Mouse (Mus musculus): ENCODE results near the gene Golga4. TPM values are rescaled to one million over a fixed set of nuclear protein-coding genes. Genes with fewer than 3 reads are reported as not detected.

Golga4 gene
- polyA plus RNA-seq, 1 experiment from 2014 or later = 52.5 TPM

- H3K4me1 ChIP-seq (replicated peaks; ENCODE audit: control insufficient read depth, insufficient read depth, low read length) = no peaks in the 10 kb centered on the region; the same call in 1 of the 2 replicates
- no peak overlapping the region for H3K27ac ChIP-seq (ENCODE audit: low read depth, low read length)
- peak overlapping the region; percentile 74 for H3K4me2 ChIP-seq (replicated peaks; ENCODE audit: low read depth)
- 11% methylated on average over 23 of the region's 23 CpGs for WGBS
- H3K36me3 ChIP-seq (ENCODE audit: control insufficient read depth, insufficient read depth) = no peaks in the 10 kb centered on the region
- peaks cover 93% of the 10 kb centered on the region for H3K27me3 ChIP-seq (replicated peaks; ENCODE audit: control insufficient read depth, insufficient read depth, low read length)
- no peak for ATAC-seq
- H3K9ac ChIP-seq (ENCODE audit: low read depth, low read length) = no peak overlapping the region
- TF ChIP-seq CTCF (IDR thresholded peaks at IDR 0.05; ENCODE audit: low read depth) = no peak
- peak overlapping the region; percentile 52 for H3K4me3 ChIP-seq (ENCODE audit: low read depth, low read length)
- no peaks in the 10 kb centered on the region for H3K9me3 ChIP-seq (ENCODE audit: control insufficient read depth)
These were observed 26.4 kb upstream of the Golga4 start for GRCm38 (mm10) chr9:118479508-118480291.

GRCm38 (mm10) chr9:118480292-118480690 is 25.8 kb upstream of the Golga4 start:
- Histone ChIP-seq H3K9me3 (ENCODE audit: control insufficient read depth) (no peaks in the 10 kb centered on the region), H3K4me3 (ENCODE audit: low read depth, low read length) (no peak overlapping the region), H3K27ac (ENCODE audit: low read depth, low read length) (no peak overlapping the region), H3K4me1 (replicated peaks; ENCODE audit: control insufficient read depth, insufficient read depth, low read length) (no peaks in the 10 kb centered on the region; the same call in 1 of the 2 replicates), H3K9ac (ENCODE audit: low read depth, low read length) (no peak overlapping the region), H3K36me3 (ENCODE audit: control insufficient read depth, insufficient read depth) (no peaks in the 10 kb centered on the region), H3K27me3 (replicated peaks; ENCODE audit: control insufficient read depth, insufficient read depth, low read length) (peaks cover 93% of the 10 kb centered on the region), H3K4me2 (replicated peaks; ENCODE audit: low read depth) (no peak overlapping the region)
- no peak for ATAC-seq
- no peak for TF ChIP-seq CTCF (IDR thresholded peaks at IDR 0.05; ENCODE audit: low read depth)
- WGBS = 12% methylated on average over 14 of the region's 14 CpGs

GRCm38 (mm10) chr9:118482210-118482609 is 23.9 kb upstream of the Golga4 start:
- no peak for TF ChIP-seq CTCF (IDR thresholded peaks at IDR 0.05; ENCODE audit: low read depth)
- ATAC-seq = no peak
- H3K4me3 ChIP-seq (ENCODE audit: low read depth, low read length) = no peak overlapping the region
- no peak overlapping the region for H3K9ac ChIP-seq (ENCODE audit: low read depth, low read length)
- no peaks in the 10 kb centered on the region for H3K36me3 ChIP-seq (ENCODE audit: control insufficient read depth, insufficient read depth)
- no peak overlapping the region for H3K4me2 ChIP-seq (replicated peaks; ENCODE audit: low read depth)
- peaks cover 92% of the 10 kb centered on the region for H3K27me3 ChIP-seq (replicated peaks; ENCODE audit: control insufficient read depth, insufficient read depth, low read length)
- no peak overlapping the region for H3K27ac ChIP-seq (ENCODE audit: low read depth, low read length)
- no peaks in the 10 kb centered on the region; the same call in 1 of the 2 replicates for H3K4me1 ChIP-seq (replicated peaks; ENCODE audit: control insufficient read depth, insufficient read depth, low read length)
- H3K9me3 ChIP-seq (ENCODE audit: control insufficient read depth) = no peaks in the 10 kb centered on the region
- WGBS = 71% methylated on average over 10 of the region's 10 CpGs

- Histone ChIP-seq H3K9ac (ENCODE audit: low read depth, low read length) (no peak overlapping the region), H3K4me2 (replicated peaks; ENCODE audit: low read depth) (no peak overlapping the region), H3K27ac (ENCODE audit: low read depth, low read length) (no peak overlapping the region), H3K36me3 (ENCODE audit: control insufficient read depth, insufficient read depth) (no peaks in the 10 kb centered on the region), H3K4me3 (ENCODE audit: low read depth, low read length) (no peak overlapping the region), H3K9me3 (ENCODE audit: control insufficient read depth) (no peaks in the 10 kb centered on the region), H3K4me1 (replicated peaks; ENCODE audit: control insufficient read depth, insufficient read depth, low read length) (no peaks in the 10 kb centered on the region; the same call in 1 of the 2 replicates), H3K27me3 (replicated peaks; ENCODE audit: control insufficient read depth, insufficient read depth, low read length) (peaks cover 61% of the 10 kb centered on the region)
- no peak for TF ChIP-seq CTCF (IDR thresholded peaks at IDR 0.05; ENCODE audit: low read depth)
- no peak for ATAC-seq
- whole genome bisulfite sequencing = 7% methylated on average over 32 of the region's 32 CpGs
These were observed 19.5 kb upstream of the Golga4 start for GRCm38 (mm10) chr9:118486361-118487095.

- Histone ChIP-seq H3K27ac (ENCODE audit: low read depth, low read length) (no peak overlapping the region), H3K36me3 (ENCODE audit: control insufficient read depth, insufficient read depth) (no peaks in the 10 kb centered on the region), H3K27me3 (replicated peaks; ENCODE audit: control insufficient read depth, insufficient read depth, low read length) (peaks cover 56% of the 10 kb centered on the region), H3K4me1 (replicated peaks; ENCODE audit: control insufficient read depth, insufficient read depth, low read length) (no peaks in the 10 kb centered on the region; the same call in 1 of the 2 replicates), H3K9me3 (ENCODE audit: control insufficient read depth) (no peaks in the 10 kb centered on the region), H3K4me3 (ENCODE audit: low read depth, low read length) (no peak overlapping the region), H3K9ac (ENCODE audit: low read depth, low read length) (no peak overlapping the region), H3K4me2 (replicated peaks; ENCODE audit: low read depth) (no peak overlapping the region)
- ATAC-seq = no peak
- TF ChIP-seq CTCF (IDR thresholded peaks at IDR 0.05; ENCODE audit: low read depth) = no peak
- 8% methylated on average over 9 of the region's 9 CpGs for WGBS
These were observed 19.0 kb upstream of the Golga4 start for GRCm38 (mm10) chr9:118487096-118487395.

GRCm38 (mm10) chr9:118487636-118488035 is 18.4 kb upstream of the Golga4 start:
- TF ChIP-seq CTCF (IDR thresholded peaks at IDR 0.05; ENCODE audit: low read depth) = no peak
- H3K9me3 ChIP-seq (ENCODE audit: control insufficient read depth) = no peaks in the 10 kb centered on the region
- no peak for ATAC-seq
- H3K9ac ChIP-seq (ENCODE audit: low read depth, low read length) = no peak overlapping the region
- WGBS = 1% methylated on average over 22 of the region's 22 CpGs
- no peaks in the 10 kb centered on the region for H3K36me3 ChIP-seq (ENCODE audit: control insufficient read depth, insufficient read depth)
- peak overlapping the region; percentile 70 for H3K4me2 ChIP-seq (replicated peaks; ENCODE audit: low read depth)
- peak overlapping the region; percentile 36 for H3K4me3 ChIP-seq (ENCODE audit: low read depth, low read length)
- peaks cover 52% of the 10 kb centered on the region for H3K27me3 ChIP-seq (replicated peaks; ENCODE audit: control insufficient read depth, insufficient read depth, low read length)
- H3K4me1 ChIP-seq (replicated peaks; ENCODE audit: control insufficient read depth, insufficient read depth, low read length) = no peaks in the 10 kb centered on the region; the same call in 1 of the 2 replicates
- H3K27ac ChIP-seq (ENCODE audit: low read depth, low read length) = no peak overlapping the region
